Mouse (Mus musculus): Measurements from ENCODE around the gene Mroh2a. TPM values are rescaled to one million over a fixed set of nuclear protein-coding genes. Genes with fewer than 3 reads are reported as not detected.
"Not testable (repeated sequence)": the region's sequence is repeated elsewhere in the genome, so short reads cannot be mapped to it uniquely, and the experiment has no call there.

The Mroh2a gene
- polyA plus RNA-seq, 1 experiment from 2014 or later = 1.2 TPM

GRCm38 (mm10) chr1:88220336-88220735 lies 6.5 kb upstream of the Mroh2a start:
- no peaks in the 10 kb centered on the region for H3K4me1 ChIP-seq
- H3K4me3 ChIP-seq = no peak overlapping the region
- H3K36me3 ChIP-seq = no peaks in the 10 kb centered on the region
- H3K27me3 ChIP-seq = no peaks in the 10 kb centered on the region
- no peak overlapping the region for H3K27ac ChIP-seq
- H3K4me2 ChIP-seq = no peak overlapping the region
- H3K9me3 ChIP-seq = peaks cover 23% of the 10 kb centered on the region
- no peak overlapping the region for H3K9ac ChIP-seq
- ATAC-seq (ENCODE audit: insufficient number of reproducible peaks, insufficient read depth, low FRiP score, low TSS enrichment, low read depth) = no peak

GRCm38 (mm10) chr1:88222216-88222615 lies 4.6 kb upstream of the Mroh2a start:
- no peak for ATAC-seq (ENCODE audit: insufficient number of reproducible peaks, insufficient read depth, low FRiP score, low TSS enrichment, low read depth)
- Histone ChIP-seq H3K9me3 (peaks cover 25% of the 10 kb centered on the region), H3K36me3 (no peaks in the 10 kb centered on the region), H3K27ac (no peak overlapping the region), H3K9ac (no peak overlapping the region), H3K4me2 (no peak overlapping the region), H3K27me3 (no peaks in the 10 kb centered on the region), H3K4me3 (no peak overlapping the region), H3K4me1 (no peaks in the 10 kb centered on the region)
- WGBS = 50% methylated on average over 2 of the region's 2 CpGs

- peaks cover 28% of the 10 kb centered on the region for H3K9me3 ChIP-seq
- H3K27ac ChIP-seq; H3K4me2 ChIP-seq; H3K36me3 ChIP-seq; H3K4me1 ChIP-seq; H3K9ac ChIP-seq; H3K27me3 ChIP-seq; ATAC-seq (ENCODE audit: insufficient number of reproducible peaks, insufficient read depth, low FRiP score, low TSS enrichment, low read depth); H3K4me3 ChIP-seq: not testable (repeated sequence)
Observed at GRCm38 (mm10) chr1:88223011-88223515, 3.7 kb upstream of the Mroh2a start.

GRCm38 (mm10) chr1:88223591-88223990 lies 3.2 kb upstream of the Mroh2a start:
- Histone ChIP-seq H3K9me3 (peaks cover 33% of the 10 kb centered on the region), H3K9ac (no peak overlapping the region), H3K4me2 (no peak overlapping the region), H3K27me3 (no peaks in the 10 kb centered on the region), H3K4me1 (no peaks in the 10 kb centered on the region), H3K4me3 (no peak overlapping the region), H3K36me3 (no peaks in the 10 kb centered on the region), H3K27ac (no peak overlapping the region)
- 47% methylated on average over 1 of the region's 1 CpGs for WGBS
- ATAC-seq (ENCODE audit: insufficient number of reproducible peaks, insufficient read depth, low FRiP score, low TSS enrichment, low read depth) = no peak

GRCm38 (mm10) chr1:88224029-88224776 lies 2.6 kb upstream of the Mroh2a start:
- 66% methylated on average over 2 of the region's 2 CpGs for WGBS
- H3K9me3 ChIP-seq = peaks cover 39% of the 10 kb centered on the region
- H3K27ac ChIP-seq = no peak overlapping the region
- H3K9ac ChIP-seq = no peak overlapping the region
- ATAC-seq (ENCODE audit: insufficient number of reproducible peaks, insufficient read depth, low FRiP score, low TSS enrichment, low read depth) = no peak
- no peak overlapping the region for H3K4me3 ChIP-seq
- no peaks in the 10 kb centered on the region for H3K36me3 ChIP-seq
- no peak overlapping the region for H3K4me2 ChIP-seq
- no peaks in the 10 kb centered on the region for H3K27me3 ChIP-seq
- H3K4me1 ChIP-seq = no peaks in the 10 kb centered on the region

GRCm38 (mm10) chr1:88225301-88225700 lies 1.5 kb upstream of the Mroh2a start:
- H3K4me3 ChIP-seq; H3K4me1 ChIP-seq; H3K27ac ChIP-seq; H3K36me3 ChIP-seq; ATAC-seq (ENCODE audit: insufficient number of reproducible peaks, insufficient read depth, low FRiP score, low TSS enrichment, low read depth); H3K27me3 ChIP-seq; H3K9ac ChIP-seq; H3K4me2 ChIP-seq: not testable (repeated sequence)
- H3K9me3 ChIP-seq = peaks cover 50% of the 10 kb centered on the region
- 34% methylated on average over 2 of the region's 2 CpGs for WGBS

GRCm38 (mm10) chr1:88225741-88226140 lies 1.0 kb upstream of the Mroh2a start:
- ATAC-seq (ENCODE audit: insufficient number of reproducible peaks, insufficient read depth, low FRiP score, low TSS enrichment, low read depth) = no peak
- Histone ChIP-seq H3K27me3 (no peaks in the 10 kb centered on the region), H3K4me2 (no peak overlapping the region), H3K36me3 (no peaks in the 10 kb centered on the region), H3K9ac (no peak overlapping the region), H3K4me1 (no peaks in the 10 kb centered on the region), H3K9me3 (peaks cover 55% of the 10 kb centered on the region), H3K27ac (no peak overlapping the region), H3K4me3 (no peak overlapping the region)

GRCm38 (mm10) chr1:88227482-88227881 lies 696 bp downstream of the Mroh2a start:
- H3K4me2 ChIP-seq = no peak overlapping the region
- H3K9me3 ChIP-seq = peaks cover 71% of the 10 kb centered on the region
- no peaks in the 10 kb centered on the region for H3K36me3 ChIP-seq
- H3K4me1 ChIP-seq = no peaks in the 10 kb centered on the region
- no peaks in the 10 kb centered on the region for H3K27me3 ChIP-seq
- H3K27ac ChIP-seq = no peak overlapping the region
- no peak overlapping the region for H3K9ac ChIP-seq
- no peak overlapping the region for H3K4me3 ChIP-seq
- no peak for ATAC-seq (ENCODE audit: insufficient number of reproducible peaks, insufficient read depth, low FRiP score, low TSS enrichment, low read depth)
- WGBS = 57% methylated on average over 2 of the region's 2 CpGs

GRCm38 (mm10) chr1:88228121-88228520 lies 1.3 kb downstream of the Mroh2a start:
- no peaks in the 10 kb centered on the region for H3K36me3 ChIP-seq
- no peaks in the 10 kb centered on the region for H3K4me1 ChIP-seq
- H3K27ac ChIP-seq = no peak overlapping the region
- peak; percentile 1; the same call in 1 of the 2 replicates for ATAC-seq (ENCODE audit: insufficient number of reproducible peaks, insufficient read depth, low FRiP score, low TSS enrichment, low read depth)
- WGBS = 67% methylated on average over 7 of the region's 7 CpGs
- H3K9ac ChIP-seq = no peak overlapping the region
- H3K9me3 ChIP-seq = peaks cover 77% of the 10 kb centered on the region
- no peak overlapping the region for H3K4me3 ChIP-seq
- H3K27me3 ChIP-seq = no peaks in the 10 kb centered on the region
- no peak overlapping the region for H3K4me2 ChIP-seq

GRCm38 (mm10) chr1:88229566-88229965 lies 2.8 kb downstream of the Mroh2a start:
- 73% methylated on average over 3 of the region's 3 CpGs for WGBS
- peaks cover 91% of the 10 kb centered on the region for H3K9me3 ChIP-seq
- no peak overlapping the region for H3K4me2 ChIP-seq
- no peak for ATAC-seq (ENCODE audit: insufficient number of reproducible peaks, insufficient read depth, low FRiP score, low TSS enrichment, low read depth)
- H3K27ac ChIP-seq = no peak overlapping the region
- H3K4me1 ChIP-seq = no peaks in the 10 kb centered on the region
- no peaks in the 10 kb centered on the region for H3K27me3 ChIP-seq
- no peaks in the 10 kb centered on the region for H3K36me3 ChIP-seq
- no peak overlapping the region for H3K4me3 ChIP-seq
- H3K9ac ChIP-seq = no peak overlapping the region

GRCm38 (mm10) chr1:88229986-88230385 lies 3.2 kb downstream of the Mroh2a start:
- Histone ChIP-seq H3K4me1 (no peaks in the 10 kb centered on the region), H3K4me2 (no peak overlapping the region), H3K9ac (no peak overlapping the region), H3K9me3 (peaks cover 96% of the 10 kb centered on the region), H3K27me3 (no peaks in the 10 kb centered on the region), H3K4me3 (no peak overlapping the region), H3K27ac (no peak overlapping the region), H3K36me3 (no peaks in the 10 kb centered on the region)
- WGBS = 83% methylated on average over 5 of the region's 5 CpGs
- no peak for ATAC-seq (ENCODE audit: insufficient number of reproducible peaks, insufficient read depth, low FRiP score, low TSS enrichment, low read depth)

- Histone ChIP-seq H3K9ac (no peak overlapping the region), H3K36me3 (no peaks in the 10 kb centered on the region), H3K27me3 (no peaks in the 10 kb centered on the region), H3K9me3 (peaks cover 98% of the 10 kb centered on the region), H3K4me2 (no peak overlapping the region), H3K4me1 (no peaks in the 10 kb centered on the region), H3K4me3 (no peak overlapping the region), H3K27ac (no peak overlapping the region)
- ATAC-seq (ENCODE audit: insufficient number of reproducible peaks, insufficient read depth, low FRiP score, low TSS enrichment, low read depth) = no peak
- WGBS = 71% methylated on average over 7 of the region's 7 CpGs
Observed at GRCm38 (mm10) chr1:88230421-88230820, 3.6 kb downstream of the Mroh2a start.

Data from embryonic facial prominence, embryonic 13.5 days (tissue).